Mouse (Mus musculus) neural tube, embryonic 15.5 days (tissue): ENCODE measurements around the gene Grik2. TPM values are rescaled to one million over a fixed set of nuclear protein-coding genes. Genes with fewer than 3 reads are reported as not detected.

Experiments used
- ATAC-seq: fragments of 200-750 bp; cut with Nextera tagmentation; 2 replicates; pipeline ENCODE4 v1.8.0; 2017; ENCODE audit warnings: mild to moderate bottlenecking, moderate TSS enrichment, moderate library complexity; ENCODE audit not compliant: low FRiP score
- H3K27ac ChIP-seq: fragments of 300-500 bp; sonication (generic); replicated peaks from 2 replicates; pipeline ENCODE4 v1.5.1; 2015; ENCODE audit warnings: mild to moderate bottlenecking, inconsistent platforms
- H3K27me3 ChIP-seq: fragments of 300-500 bp; sonication (generic); replicated peaks from 2 replicates; pipeline ENCODE4 v1.6.1; 2015; ENCODE audit warnings: inconsistent platforms
- H3K36me3 ChIP-seq: fragments of 300-500 bp; sonication (generic); 2 replicates; pipeline ENCODE4 v1.6.1; 2015; ENCODE audit warnings: inconsistent platforms
- H3K4me1 ChIP-seq: fragments of 300-500 bp; sonication (generic); 2 replicates; pipeline ENCODE4 v1.6.1; 2015; ENCODE audit warnings: inconsistent platforms
- H3K4me2 ChIP-seq: fragments of 300-500 bp; sonication (generic); 2 replicates; pipeline ENCODE4 v1.6.1; 2015; ENCODE audit warnings: inconsistent platforms, mild to moderate bottlenecking, moderate library complexity
- H3K4me3 ChIP-seq: fragments of 300-500 bp; sonication (generic); replicated peaks from 2 replicates; pipeline ENCODE4 v1.5.1; 2015; ENCODE audit warnings: mild to moderate bottlenecking, inconsistent platforms
- H3K9ac ChIP-seq: fragments of 300-500 bp; sonication (generic); replicated peaks from 2 replicates; pipeline ENCODE4 v1.6.1; 2015; ENCODE audit warnings: mild to moderate bottlenecking, inconsistent platforms
- H3K9me3 ChIP-seq: fragments of 300-500 bp; sonication (generic); replicated peaks from 2 replicates; pipeline ENCODE4 v1.6.1; 2016; ENCODE audit warnings: inconsistent platforms
- WGBS: fragments of 180-500 bp; shearing (Covaris S2); methylation state at CpG from one replicate; pipeline ENCODE4 v1.1.7; 2015; ENCODE audit warnings: mixed read lengths; 5-methylcytosine and 5-hydroxymethylcytosine counted together
- polyA plus RNA-seq: library from polyadenylated mRNA; unstranded; fragments of >200 nt; fragmentation: Nextera tagmentation; extraction: Ambion mirVana; gene quantifications from 2 replicates; pipeline ENCODE4 v1.2.1, GENCODE M21; 2015

Grik2 gene
- polyA plus RNA-seq, 1 experiment from 2014 or later: 33.6 TPM

DNA sequence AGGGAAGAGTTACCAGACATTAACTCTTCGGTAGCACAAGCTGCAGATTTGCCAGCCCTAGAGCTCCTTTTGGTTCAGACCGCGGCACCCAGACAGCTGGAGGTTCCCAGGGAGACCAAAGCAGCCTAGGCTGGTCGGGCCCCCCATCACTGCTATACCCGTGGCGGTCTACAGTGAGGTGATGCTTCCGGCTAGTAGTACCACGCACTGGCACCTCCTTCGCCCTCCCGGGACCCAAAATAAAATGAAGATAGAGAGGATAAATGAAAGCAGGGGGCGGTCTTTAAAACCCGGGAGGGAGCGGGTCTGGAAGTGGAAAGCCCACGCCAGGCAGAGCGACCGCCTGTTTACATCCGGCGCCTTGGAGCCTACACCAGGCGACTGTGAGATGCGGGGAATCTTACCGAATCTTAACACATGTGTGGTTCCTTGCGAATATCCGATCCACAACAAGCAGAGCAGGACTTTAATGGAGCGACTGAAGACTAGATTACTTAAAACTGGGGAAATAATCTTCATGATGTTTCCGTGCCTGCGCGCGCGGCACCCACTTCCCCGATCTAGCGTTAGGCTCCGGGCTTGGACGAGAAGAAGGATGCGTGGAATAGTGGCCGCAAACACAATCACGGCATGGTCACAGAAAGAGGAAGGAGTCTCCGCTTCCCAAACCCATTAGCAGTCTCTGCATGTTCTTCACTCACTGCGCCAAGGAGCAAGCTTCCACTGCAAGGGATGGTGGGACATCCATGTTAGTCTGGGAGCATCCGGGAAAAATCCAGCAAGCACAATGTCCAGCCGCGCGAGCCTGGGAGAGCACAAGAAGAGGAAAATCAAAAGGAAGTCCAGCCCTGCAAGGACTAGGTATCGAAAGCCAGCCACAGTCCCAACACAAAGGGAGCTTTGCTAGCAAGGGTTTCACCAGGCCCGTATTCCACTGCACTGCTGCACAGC is 5.5 kb downstream of the Grik2 start:
- Histone ChIP-seq H3K4me3 (peak overlapping the region; percentile 52), H3K4me2 (peak overlapping the region; percentile 75), H3K27ac (peak overlapping the region; percentile 86), H3K36me3 (no peaks in the 10 kb centered on the region), H3K9ac (peak overlapping the region; percentile 65), H3K27me3 (no peaks in the 10 kb centered on the region), H3K4me1 (peaks cover 36% of the 10 kb centered on the region), H3K9me3 (no peaks in the 10 kb centered on the region)
- peak; percentile 79 for ATAC-seq
- WGBS: under 1% methylated on average over 44 of the region's 44 CpGs

DNA sequence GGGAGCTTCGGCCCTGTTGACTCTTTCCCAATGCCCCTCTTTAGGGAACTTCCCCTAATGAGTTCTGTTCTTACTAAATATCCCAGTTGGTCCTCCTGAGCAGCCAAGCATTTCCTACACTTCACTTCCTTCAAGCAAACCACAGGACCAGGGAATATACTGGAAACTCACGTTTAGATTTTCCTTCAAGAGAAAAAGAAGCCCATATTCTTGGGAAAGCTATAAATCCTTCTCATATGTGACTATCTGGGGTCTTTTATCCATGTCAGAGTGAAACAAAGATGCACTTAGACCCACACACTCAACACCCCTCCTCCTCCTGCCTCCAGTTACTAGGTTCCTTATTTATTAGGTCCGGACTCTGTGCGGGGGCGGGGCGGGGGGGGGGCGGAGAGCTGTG is 6.5 kb downstream of the Grik2 start:
- ATAC-seq: 0 out of 2 replicates have a peak, but pooled peaks have one; percentile 49
- no peaks in the 10 kb centered on the region for H3K36me3 ChIP-seq
- WGBS: 2% methylated on average over 7 of the region's 7 CpGs
- peak overlapping the region; percentile 52 for H3K4me3 ChIP-seq
- H3K4me2 ChIP-seq: peak overlapping the region; percentile 75
- no peaks in the 10 kb centered on the region for H3K27me3 ChIP-seq
- peak overlapping the region; percentile 86 for H3K27ac ChIP-seq
- no peaks in the 10 kb centered on the region for H3K9me3 ChIP-seq
- H3K4me1 ChIP-seq: peaks cover 36% of the 10 kb centered on the region
- peak overlapping the region; percentile 65 for H3K9ac ChIP-seq

DNA sequence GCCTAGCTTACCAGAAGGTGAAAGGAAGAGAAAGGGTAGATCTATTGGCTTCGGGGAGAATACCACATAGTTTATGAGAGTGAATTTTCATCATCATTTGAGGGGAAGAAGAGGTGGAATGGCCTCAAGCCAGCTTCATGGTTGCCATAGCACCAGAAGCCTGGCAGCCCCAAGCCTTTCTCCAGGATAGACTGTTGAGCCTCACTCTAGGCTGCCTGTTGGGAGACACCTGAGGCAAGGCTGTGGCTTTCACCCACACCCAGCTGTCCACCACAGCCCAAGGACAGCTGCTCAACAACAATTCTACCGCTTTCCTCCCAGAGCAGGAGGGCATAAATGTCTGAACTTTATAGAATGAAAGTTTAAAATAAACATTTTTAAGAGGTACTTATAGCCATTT is 8.1 kb downstream of the Grik2 start:
- no peak overlapping the region for H3K9ac ChIP-seq
- H3K36me3 ChIP-seq: no peaks in the 10 kb centered on the region
- H3K4me1 ChIP-seq: peaks cover 36% of the 10 kb centered on the region
- peak overlapping the region; percentile 75 for H3K4me2 ChIP-seq
- peak overlapping the region; percentile 52 for H3K4me3 ChIP-seq
- H3K27ac ChIP-seq: peak overlapping the region; percentile 10; the same call in 1 of the 2 replicates
- no peaks in the 10 kb centered on the region for H3K9me3 ChIP-seq
- no peaks in the 10 kb centered on the region for H3K27me3 ChIP-seq
- 53% methylated on average over 2 of the region's 2 CpGs for WGBS
- no peak for ATAC-seq

DNA sequence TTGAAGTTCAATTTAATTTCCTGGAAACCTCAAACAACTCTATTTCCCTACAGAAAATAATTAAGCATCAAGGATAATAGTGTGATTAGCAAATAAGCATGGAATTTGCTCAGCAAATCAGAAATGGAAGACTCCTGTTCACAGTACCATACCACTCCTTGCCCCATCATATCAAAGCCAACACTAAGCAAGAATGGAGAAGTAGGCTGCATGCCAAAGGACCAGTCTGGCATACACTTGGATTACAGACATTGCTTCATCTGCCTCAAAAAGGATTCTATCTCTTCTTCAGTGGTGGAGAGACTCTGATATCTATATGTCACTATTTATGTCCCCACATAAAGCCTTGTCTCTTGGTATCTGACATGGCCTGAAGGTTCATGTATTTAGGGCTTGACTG is 19.7 kb downstream of the Grik2 start:
- Histone ChIP-seq H3K4me1 (peaks cover 3% of the 10 kb centered on the region; the same call in 1 of the 2 replicates), H3K9me3 (no peaks in the 10 kb centered on the region), H3K27ac (no peak overlapping the region), H3K27me3 (no peaks in the 10 kb centered on the region), H3K36me3 (no peaks in the 10 kb centered on the region), H3K9ac (no peak overlapping the region), H3K4me2 (no peak overlapping the region), H3K4me3 (no peak overlapping the region)
- no peak for ATAC-seq

GRCm38 (mm10) chr10:49767556-49767955 is 21.0 kb downstream of the Grik2 start:
- H3K36me3 ChIP-seq: no peaks in the 10 kb centered on the region
- no peak overlapping the region for H3K4me3 ChIP-seq
- H3K9ac ChIP-seq: no peak overlapping the region
- no peak overlapping the region for H3K4me2 ChIP-seq
- H3K4me1 ChIP-seq: peaks cover 3% of the 10 kb centered on the region; the same call in 1 of the 2 replicates
- no peaks in the 10 kb centered on the region for H3K27me3 ChIP-seq
- peak overlapping the region; percentile 41; the same call in 1 of the 2 replicates for H3K27ac ChIP-seq
- no peak for ATAC-seq
- no peaks in the 10 kb centered on the region for H3K9me3 ChIP-seq
- 38% methylated on average over 2 of the region's 2 CpGs for WGBS

DNA sequence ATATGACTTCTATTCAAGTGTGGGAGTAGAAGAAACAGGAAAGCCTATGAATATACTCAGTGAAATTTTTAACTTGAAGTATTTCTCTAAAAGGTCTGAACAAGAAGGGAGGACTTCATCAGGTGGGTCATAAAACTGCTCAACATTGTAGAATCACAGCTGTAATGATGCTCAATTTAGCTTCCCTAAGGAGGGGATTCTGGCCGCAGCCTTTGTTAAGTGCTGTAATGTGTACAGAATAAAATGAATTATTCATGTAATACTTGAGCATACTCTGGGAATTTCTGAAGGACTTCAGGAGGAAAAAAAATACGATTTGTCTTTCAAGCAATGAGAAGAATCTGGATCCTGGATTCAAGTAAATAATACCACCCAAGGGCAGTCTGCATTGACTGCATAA is 26.0 kb downstream of the Grik2 start:
- 31% methylated on average over 2 of the region's 2 CpGs for WGBS

GRCm38 (mm10) chr10:49751769-49752168 is 36.8 kb downstream of the Grik2 start:
- H3K9me3 ChIP-seq: no peaks in the 10 kb centered on the region
- ATAC-seq: no peak
- no peak overlapping the region for H3K4me3 ChIP-seq
- H3K36me3 ChIP-seq: no peaks in the 10 kb centered on the region
- WGBS: 27% methylated on average over 2 of the region's 2 CpGs
- H3K4me2 ChIP-seq: no peak overlapping the region
- H3K4me1 ChIP-seq: 0 out of 2 replicates have a peak, but pooled peaks cover 4% of the 10 kb centered on the region
- no peak overlapping the region for H3K27ac ChIP-seq
- H3K27me3 ChIP-seq: no peaks in the 10 kb centered on the region
- no peak overlapping the region for H3K9ac ChIP-seq

More for the DNA sequence above, 26.0 kb downstream of the Grik2 start:
- no peaks in the 10 kb centered on the region for H3K9me3 ChIP-seq
- no peaks in the 10 kb centered on the region for H3K36me3 ChIP-seq
- no peak overlapping the region for H3K27ac ChIP-seq
- ATAC-seq: no peak; the same call in 1 of the 2 replicates
- H3K4me3 ChIP-seq: no peak overlapping the region
- H3K27me3 ChIP-seq: no peaks in the 10 kb centered on the region
- H3K9ac ChIP-seq: no peak overlapping the region
- no peak overlapping the region for H3K4me2 ChIP-seq
- peaks cover 2% of the 10 kb centered on the region; the same call in 1 of the 2 replicates for H3K4me1 ChIP-seq

DNA sequence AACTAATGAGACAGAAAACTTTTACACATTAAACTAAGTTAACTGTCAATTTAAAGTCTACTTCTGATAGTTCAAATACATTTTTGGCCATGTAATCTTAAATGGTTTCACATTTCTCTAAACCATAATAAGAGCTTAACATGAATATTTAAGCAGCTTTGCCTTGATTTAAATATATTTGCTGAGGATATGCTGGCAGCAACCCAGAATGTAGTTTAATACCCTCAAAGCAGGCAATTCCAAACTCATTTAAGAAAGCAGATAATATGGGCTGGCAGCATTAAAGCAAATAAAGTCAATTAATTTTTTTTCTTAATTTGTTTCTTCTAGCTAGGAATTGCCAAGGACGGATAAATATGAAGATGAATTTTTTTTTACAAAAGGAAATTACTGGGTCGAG is 56.7 kb downstream of the Grik2 start:
- H3K4me2 ChIP-seq: no peak overlapping the region
- H3K27me3 ChIP-seq: no peaks in the 10 kb centered on the region
- no peak overlapping the region for H3K27ac ChIP-seq
- H3K4me1 ChIP-seq: no peaks in the 10 kb centered on the region
- no peak overlapping the region for H3K9ac ChIP-seq
- WGBS: 55% methylated on average over 2 of the region's 2 CpGs
- no peaks in the 10 kb centered on the region for H3K36me3 ChIP-seq
- H3K4me3 ChIP-seq: no peak overlapping the region
- no peaks in the 10 kb centered on the region for H3K9me3 ChIP-seq
- ATAC-seq: no peak

- no peaks in the 10 kb centered on the region for H3K36me3 ChIP-seq
- no peaks in the 10 kb centered on the region for H3K9me3 ChIP-seq
- no peaks in the 10 kb centered on the region for H3K27me3 ChIP-seq
- no peak overlapping the region for H3K27ac ChIP-seq
- H3K4me2 ChIP-seq: no peak overlapping the region
- 85% methylated on average over 2 of the region's 2 CpGs for WGBS
- no peak overlapping the region for H3K9ac ChIP-seq
- no peak for ATAC-seq
- no peaks in the 10 kb centered on the region for H3K4me1 ChIP-seq
- no peak overlapping the region for H3K4me3 ChIP-seq
These were observed 64.9 kb downstream of the Grik2 start for GRCm38 (mm10) chr10:49723706-49724105.

DNA sequence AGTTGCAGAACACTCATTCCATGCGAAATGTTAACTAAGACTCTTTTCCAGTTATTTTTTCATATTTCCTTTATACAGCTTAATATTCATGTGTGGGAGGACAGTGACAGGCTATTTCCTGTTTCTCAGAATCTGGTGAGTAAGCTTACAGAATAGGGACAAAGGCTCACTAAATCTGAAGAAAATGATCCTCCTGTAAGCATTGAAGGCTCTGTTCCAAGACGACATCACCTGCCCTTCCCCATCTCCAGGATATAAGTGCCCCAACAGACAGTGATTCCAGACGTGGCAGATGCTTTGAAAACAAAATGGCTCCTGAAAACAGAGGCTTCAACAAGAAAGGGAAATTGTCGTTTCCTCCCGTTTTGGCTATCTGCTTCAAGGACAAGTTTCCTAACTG is 71.7 kb downstream of the Grik2 start:
- WGBS: 68% methylated on average over 5 of the region's 5 CpGs
- no peaks in the 10 kb centered on the region for H3K9me3 ChIP-seq
- no peak for ATAC-seq

GRCm38 (mm10) chr10:49709748-49710147 is 78.8 kb downstream of the Grik2 start:
- no peaks in the 10 kb centered on the region for H3K27me3 ChIP-seq
- H3K4me2 ChIP-seq: no peak overlapping the region
- no peak overlapping the region for H3K27ac ChIP-seq
- H3K4me3 ChIP-seq: no peak overlapping the region
- WGBS: 90% methylated on average over 3 of the region's 3 CpGs
- no peaks in the 10 kb centered on the region for H3K9me3 ChIP-seq
- no peaks in the 10 kb centered on the region for H3K4me1 ChIP-seq
- no peak for ATAC-seq
- H3K9ac ChIP-seq: no peak overlapping the region
- H3K36me3 ChIP-seq: no peaks in the 10 kb centered on the region

More for the DNA sequence above, 71.7 kb downstream of the Grik2 start:
- Histone ChIP-seq H3K4me1 (no peaks in the 10 kb centered on the region), H3K9ac (no peak overlapping the region), H3K27me3 (no peaks in the 10 kb centered on the region), H3K36me3 (no peaks in the 10 kb centered on the region), H3K4me2 (no peak overlapping the region), H3K27ac (no peak overlapping the region), H3K4me3 (no peak overlapping the region)

GRCm38 (mm10) chr10:49704446-49704845 is 84.1 kb downstream of the Grik2 start:
- WGBS: 86% methylated on average over 8 of the region's 8 CpGs
- ATAC-seq: no peak

More at GRCm38 (mm10) chr10:49704446-49704845, 84.1 kb downstream of the Grik2 start:
- Histone ChIP-seq H3K9ac (no peak overlapping the region), H3K27me3 (no peaks in the 10 kb centered on the region), H3K4me1 (no peaks in the 10 kb centered on the region), H3K4me2 (no peak overlapping the region), H3K36me3 (no peaks in the 10 kb centered on the region), H3K4me3 (no peak overlapping the region), H3K27ac (no peak overlapping the region), H3K9me3 (no peaks in the 10 kb centered on the region)
